Mouse (Mus musculus) layer of hippocampus, adult 18-20 months (tissue): Measurements from ENCODE around the gene Ttf1. TPM values are rescaled to one million over a fixed set of nuclear protein-coding genes. Genes with fewer than 3 reads are reported as not detected.
"Not testable (repeated sequence)": the region's sequence is repeated elsewhere in the genome, so short reads cannot be mapped to it uniquely, and the experiment has no call there.

ENCODE experiments used
- DNase-seq, 2 experiments: peaks; one replicate each; pipeline ENCODE4 v3.0.0; 2022; ENCODE audit warnings: low spot score in 2 of 2
- total RNA-seq, 2 experiments: library from RNA; stranded (reverse); gene quantifications; 2 replicates each; pipeline ENCODE4 v1.2.3; 2021

Gene Ttf1
- total RNA-seq, 2 experiments from 2014 or later, result 10.8 to 11.0 TPM

DNA sequence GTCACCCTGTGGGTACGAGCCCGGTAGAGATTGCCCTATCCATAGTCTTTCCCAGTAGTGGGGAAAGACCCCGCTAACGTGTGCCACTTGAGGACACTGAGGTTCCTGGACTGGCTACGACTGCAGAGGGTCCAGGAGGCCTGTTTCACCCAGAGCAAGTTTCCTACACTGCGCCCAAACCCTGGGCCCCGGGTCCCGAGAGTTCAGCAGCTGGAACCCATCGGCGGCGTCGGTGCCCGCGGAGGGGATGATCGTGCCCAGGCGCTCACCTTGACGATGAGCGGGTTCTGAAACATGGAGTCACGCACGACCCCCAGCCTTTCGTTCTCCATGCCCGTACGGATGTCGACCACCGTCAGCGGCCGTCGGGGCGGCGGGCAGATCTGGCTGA is 5.5 kb upstream of the Ttf1 start:
- DNase-seq, result no peak

DNA sequence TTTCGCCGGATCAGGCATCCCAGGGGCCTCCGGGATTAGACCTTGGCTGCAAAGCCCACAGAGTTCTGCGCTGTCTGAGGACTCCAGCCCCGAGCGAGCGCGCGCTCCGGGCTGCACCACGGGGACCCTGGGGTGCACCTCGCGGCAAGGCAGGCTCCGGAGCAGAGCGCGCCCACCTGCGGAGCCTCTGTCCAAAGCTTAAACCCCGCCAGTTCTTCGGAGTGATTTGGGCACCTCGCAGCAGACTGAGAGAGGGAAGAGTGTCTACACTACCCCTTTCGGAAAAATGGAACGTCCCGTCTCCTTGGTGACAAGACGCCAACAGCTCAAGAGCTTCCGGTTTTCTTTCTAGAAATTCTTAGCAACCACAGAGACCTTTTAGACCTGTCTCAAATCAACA is 5.1 kb upstream of the Ttf1 start, which contains the start of gene Cfap77:
TSS of gene Cfap77 (minus strand) at position 76 of the 400 bp plus-strand sequence.
- peak in 1 of 2 experiments; percentile 39 for DNase-seq

DNA sequence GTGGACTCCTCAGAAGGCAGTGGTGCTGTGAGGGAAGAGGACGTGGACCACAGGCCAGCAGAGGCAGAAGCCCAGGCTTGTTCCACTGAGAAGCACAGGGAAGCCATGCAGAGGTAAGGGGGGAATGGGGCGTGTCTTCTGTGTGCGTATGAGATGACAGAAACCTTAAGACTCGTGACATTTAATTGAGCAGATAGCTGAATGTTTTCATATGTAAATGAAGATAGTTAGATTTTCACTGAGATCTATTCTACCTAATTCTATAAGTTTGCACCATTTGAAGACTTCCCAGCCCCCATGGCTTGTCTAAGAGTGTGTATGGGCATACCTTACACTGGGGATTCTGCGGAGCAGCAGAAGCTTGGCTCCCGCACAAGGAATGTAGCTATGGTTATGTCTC is 5.7 kb downstream of the Ttf1 start:
- DNase-seq, result no peak

DNA sequence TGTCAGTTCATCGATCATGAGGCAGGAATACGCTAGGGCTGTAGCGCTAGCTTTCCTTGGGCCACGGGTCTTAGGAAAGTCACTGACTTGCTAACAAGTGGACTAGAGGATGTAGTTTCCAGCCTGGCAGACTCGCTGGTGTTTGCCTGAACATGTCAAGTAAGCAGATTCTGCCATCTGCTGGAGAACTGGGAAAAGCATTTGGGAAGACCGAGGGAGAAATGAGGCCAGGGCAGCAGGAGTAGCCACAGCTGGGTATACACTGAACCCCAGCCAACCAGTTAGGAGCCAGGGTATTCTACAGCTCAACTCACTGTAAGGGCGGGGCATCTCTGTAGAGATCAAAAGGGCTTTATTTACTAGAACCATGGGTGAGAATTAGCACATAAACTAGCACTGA is 6.3 kb downstream of the Ttf1 start:
- DNase-seq, result peak in 1 of 2 experiments; percentile 11

DNA sequence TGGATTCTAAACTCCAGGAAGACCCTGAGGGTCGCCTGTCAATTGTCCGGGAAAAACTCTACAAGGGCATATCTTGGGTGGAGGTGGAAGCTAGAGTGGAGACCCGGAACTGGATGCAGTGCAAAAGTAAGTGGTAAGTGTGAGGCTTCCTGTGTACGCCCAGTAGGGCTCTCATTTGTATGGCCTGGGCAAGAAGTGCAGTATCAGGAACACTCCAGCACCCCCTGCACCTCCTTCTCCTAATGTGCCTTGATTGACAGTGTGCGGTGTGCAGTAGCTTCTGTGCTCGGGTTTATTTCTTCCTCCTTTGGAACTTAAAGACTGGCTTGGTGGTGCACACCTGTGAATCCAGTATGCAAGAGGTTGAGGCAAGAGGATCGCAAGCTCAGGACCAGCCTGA is 14.6 kb downstream of the Ttf1 start:
- no peak for DNase-seq

DNA sequence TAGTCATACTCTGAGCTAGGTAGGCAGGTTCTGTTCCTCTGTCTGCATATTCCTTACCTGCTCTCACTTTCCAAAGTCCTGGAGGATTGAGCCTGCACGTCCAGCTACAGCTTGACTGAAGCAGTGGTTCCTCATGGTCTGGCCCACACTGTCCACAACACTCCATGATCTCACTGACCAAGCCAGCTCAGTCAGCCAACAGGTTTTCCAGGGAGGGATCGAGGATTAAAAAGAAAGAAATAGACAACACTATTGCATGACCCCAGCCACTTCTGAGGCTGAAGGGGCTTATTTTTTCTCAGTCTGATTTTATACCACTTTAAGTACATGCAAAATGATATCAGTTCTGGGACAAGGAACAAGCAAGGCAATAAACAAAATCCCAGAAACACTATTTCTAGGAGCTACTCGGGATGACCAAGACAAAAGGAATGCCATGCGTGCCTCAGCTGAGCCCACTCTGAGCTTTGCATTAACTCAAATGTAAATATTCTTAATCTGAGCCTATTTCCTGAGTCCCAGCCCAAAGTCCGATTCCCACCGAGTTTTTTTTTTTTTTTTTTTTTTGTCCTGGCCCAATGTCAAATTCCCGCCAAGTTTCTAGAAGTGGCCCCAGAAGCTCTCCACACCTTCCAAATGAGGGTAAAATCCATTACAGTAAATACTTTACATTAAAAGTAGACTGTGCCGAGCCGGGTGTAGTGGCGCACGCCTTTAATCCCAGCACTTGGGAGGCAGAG is 15.4 kb downstream of the Ttf1 start:
- no peak for DNase-seq

DNA sequence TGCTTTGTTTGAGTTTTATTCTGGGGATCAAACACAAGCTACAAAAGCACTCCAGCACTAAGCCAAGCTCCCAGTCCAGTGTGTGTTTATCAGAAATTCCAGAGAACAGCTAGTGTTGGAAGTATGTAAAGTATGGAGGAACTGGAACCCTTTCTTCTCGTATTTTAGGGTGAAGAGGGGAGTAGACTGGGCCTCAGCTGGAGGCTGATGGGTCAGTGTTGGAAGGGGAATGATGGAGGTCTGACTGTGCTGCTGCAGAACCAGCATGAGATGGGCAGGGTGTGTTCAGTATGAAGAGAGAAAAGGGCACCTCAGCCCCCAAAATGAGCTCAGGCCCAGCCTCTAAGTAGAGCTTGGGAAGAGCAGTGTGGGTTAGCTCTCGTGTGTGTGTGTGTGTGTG is 16.2 kb downstream of the Ttf1 start:
- DNase-seq, result no peak

DNA sequence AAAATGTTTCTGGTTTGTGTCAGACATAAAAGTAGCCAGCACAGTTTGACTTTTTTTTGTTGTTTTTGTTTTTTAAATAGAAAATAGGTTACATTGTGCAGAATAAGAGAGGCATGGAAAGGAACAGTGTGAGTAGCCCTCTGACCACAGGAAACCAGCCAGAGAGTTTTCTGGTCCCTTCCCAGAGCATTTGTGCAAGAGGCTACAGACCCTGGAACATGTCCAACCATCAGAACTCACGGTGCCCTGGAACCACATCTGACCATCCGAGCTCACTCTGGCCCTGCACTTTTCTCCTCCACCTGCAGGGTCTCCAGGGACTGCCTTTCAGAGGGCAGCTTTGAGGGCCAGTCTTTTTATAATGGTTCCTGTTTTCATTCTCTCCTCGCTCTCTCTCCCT is 21.9 kb downstream of the Ttf1 start:
- DNase-seq, result peak in 1 of 2 experiments; percentile 15

DNA sequence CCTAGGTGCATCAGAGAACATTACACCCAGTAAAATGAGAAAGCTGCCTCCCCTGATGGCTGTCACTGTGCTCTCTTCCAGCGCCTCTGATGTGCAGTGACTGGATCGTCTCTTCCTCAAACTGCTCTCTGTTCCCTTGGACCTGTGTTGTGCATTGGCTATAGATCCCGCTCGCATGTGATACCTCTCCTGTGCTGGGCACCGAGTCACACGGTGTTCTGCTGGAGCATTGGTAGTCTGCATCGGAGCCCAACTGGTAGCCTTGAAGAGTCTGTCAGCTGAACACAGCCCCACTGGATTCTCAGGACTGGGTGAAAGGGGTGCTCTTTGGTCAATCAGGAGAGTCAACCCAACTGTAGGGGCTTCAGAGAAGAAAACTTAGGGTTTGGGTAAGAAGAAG is 26.0 kb downstream of the Ttf1 start:
- DNase-seq, result no peak

DNA sequence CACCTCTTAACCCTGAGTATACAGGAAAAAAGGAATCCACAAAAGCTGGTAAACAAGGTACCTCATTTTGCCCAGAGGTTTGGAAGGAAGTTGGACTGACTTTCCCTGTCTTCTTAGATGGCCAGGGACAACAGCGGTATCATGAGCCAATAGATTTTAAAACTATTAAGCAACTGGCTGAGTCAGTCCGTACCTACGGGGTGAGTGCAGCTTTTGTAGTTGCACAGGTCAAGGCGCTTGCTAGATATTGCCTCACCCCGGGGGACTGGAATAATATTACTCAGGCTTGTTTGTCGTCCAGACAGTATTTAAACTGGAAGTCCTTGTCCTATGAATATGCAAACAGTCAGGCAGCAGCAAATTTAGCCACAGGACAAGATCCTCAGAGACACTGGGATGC is 29.2 kb downstream of the Ttf1 start:
- not testable (repeated sequence) for DNase-seq

DNA sequence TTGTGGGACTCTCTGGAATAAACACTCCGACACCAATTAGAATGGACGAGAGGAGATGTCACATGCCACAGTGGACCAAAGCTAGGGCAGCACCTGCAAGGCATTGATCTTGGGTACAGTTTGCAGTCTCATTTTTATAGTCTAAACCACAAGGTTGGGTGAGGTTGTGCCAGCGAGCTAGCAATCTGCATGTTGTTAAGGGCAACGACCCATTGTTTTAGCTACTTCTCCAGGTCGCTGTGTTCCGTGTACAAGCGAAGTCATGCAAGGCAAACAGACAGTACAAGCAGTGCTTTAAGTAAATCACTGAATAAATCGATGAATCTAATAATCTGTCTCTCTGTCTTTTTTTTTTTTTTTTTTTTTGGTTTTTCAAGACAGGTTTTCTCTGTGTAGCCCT is 35.6 kb downstream of the Ttf1 start:
- no peak for DNase-seq

DNA sequence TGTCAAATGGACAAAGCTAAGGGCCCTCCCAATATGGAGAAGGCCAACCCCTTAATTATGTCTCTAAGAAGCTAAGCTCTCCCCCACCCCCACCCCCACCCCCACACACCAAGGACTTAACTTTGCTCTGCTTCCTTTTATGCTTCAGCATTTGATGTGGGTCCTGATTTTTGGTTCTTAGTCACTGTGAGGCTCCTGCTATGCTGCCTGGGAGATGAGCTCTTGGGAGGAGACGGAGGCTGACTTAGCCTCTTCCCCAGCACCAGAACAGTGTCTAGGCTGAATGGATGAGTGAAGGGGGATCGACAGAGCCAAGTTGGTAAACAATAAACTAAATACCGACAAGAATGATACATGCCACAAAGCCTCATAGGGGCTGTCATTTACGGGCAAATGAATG is 36.7 kb downstream of the Ttf1 start:
- no peak for DNase-seq

DNA sequence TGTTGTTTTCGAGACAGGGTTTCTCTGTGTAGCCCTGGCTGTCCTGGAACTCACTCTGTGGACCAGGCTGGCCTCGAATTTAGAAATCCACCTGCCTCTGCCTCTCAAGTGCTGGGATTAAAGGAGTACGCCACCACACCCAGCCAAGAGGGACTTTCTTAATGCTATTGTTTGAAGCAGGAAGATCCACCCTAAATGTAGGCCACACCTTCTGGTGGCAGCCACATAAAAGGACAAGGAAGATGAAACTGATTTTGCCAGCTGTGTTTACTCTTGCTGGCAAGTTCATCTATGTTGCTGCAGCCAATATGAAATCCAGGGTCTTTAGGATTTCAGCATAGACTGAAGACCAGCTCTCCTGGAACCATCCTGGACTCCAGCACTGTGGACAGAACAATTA is 37.4 kb downstream of the Ttf1 start:
- no peak for DNase-seq

DNA sequence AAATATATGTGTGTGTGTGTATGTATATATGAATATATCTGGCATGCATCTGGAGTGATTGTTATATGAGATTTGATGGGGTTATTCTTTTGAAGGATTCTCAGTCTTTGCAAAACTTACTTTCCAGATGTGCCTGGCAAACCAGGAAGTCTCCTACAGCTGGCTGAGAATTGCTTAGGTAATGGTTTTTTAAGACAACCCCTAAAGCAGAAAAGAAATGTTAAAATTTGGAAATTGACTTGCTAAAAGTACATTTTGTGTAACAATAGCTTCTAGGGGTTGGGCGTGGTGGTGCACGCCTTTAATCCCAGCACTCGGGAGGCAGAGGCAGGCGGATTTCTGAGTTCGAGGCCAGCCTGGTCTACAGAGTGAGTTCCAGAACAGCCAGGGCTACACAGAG is 37.9 kb downstream of the Ttf1 start:
- DNase-seq, result not testable (repeated sequence)

DNA sequence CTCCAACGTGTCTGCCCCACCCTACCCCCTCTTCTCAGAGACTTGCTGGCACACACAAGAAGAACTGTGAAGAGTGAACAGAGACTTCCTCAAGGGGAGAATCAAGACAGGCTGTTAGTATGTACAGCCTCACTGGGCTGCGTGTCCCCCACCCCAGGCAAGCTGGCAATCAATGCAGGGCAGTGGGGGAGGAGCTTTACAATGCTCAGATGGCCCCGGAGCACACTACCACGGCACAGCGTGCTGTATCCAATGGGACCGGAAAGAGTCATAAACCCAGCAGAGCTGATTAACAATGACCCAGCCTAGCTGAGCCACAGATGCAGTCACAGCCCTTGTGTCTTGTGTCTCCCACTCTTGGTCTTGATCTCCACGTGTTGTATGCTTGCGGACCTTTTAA is 38.7 kb downstream of the Ttf1 start:
- no peak for DNase-seq

DNA sequence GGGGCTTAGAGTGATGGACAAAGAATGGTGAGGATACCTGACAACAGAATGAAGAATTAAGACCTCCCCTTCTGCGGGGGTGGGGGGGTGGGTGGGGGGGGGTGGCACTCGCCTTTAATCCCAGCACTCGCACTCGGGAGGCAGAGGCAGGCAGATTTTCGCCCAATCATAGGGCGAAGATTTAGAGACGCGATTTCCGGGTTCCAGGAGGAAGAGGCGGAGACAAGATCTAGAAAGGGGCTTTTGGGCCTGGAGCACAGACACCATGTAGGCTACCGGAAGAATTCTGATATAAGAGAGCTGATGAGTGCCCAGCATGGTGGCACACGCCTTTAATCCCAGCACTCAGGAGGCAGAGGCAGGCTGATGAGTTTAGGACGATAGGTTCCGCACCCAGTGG is 39.6 kb downstream of the Ttf1 start:
- DNase-seq, result no peak

DNA sequence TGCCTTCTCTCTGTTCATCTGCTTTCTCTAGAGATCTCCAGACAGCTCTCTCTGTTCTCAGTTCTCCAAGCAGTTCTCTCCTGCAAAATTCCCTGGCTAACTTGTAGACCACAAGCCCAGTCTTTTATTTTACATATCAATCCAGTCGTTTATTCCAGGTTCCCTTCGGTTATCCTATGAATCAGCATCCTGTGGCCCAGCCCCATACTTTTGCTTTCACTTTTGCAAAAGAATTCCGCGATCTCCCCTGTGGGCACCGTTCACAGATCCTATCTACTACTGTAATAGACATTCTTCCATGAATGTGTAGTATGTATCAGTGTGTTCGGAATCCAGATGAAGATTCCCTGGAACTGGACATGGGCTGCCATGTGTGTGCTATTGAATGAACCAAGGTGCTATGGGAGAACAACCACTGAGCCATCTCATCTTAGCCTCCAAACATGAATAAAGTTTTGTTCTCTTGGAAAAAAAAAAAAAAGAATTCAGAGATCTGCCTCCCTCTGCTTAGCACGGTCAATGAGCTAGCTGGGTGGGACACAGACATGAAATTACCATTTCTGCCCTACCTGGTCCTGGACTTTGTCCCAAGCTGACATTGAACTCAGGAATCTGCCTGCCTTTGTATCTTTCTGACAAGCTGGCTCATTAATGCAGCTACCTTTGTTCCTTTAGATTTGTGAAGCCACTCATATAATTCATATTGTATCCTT is 40.9 kb downstream of the Ttf1 start:
- DNase-seq, result no peak

DNA sequence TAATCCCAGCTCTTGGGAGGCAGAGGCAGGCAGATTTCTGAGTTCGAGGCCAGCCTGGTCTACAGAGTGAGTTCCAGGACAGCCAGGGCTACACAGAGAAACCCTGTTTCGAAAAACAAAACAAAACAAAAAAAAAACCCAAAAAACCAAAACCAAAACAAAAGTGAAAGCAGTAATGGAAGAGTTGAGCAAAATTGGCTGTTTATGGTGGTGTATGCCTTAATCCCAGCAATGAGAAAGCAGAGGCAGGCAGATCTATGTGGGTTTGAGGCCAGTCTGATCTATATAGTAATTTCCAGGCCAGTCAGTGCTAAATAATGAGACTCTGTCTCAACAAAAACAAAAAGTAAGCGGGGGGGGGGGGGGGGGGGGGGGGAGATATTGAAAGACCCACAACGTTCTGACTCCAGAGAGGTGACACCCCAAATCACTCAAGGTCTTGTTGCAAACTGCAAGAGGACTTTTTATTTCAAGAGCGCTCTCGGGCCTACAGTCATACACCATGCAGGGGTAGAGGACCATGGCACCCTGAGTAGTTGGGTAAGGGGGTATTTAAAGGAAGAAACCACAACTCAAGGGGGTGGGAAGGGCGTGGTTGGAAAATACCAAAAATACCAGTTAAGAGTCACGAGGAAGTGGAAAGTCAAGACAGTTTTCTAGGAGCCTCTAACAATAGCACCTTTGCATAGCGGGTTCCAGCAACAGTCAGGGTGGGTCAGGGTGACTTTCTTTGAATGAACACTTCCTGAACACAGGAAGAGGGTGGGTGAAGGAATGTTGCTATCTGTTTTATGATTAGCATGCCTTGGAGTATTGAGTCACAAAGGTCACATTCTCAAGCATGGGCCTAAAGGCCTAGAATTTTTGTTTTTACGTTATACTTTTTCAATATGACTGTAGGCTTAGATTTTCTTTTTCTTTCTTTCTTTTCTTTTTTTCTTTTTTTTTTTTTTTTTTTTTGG is 42.6 kb downstream of the Ttf1 start:
- not testable (repeated sequence) for DNase-seq

DNA sequence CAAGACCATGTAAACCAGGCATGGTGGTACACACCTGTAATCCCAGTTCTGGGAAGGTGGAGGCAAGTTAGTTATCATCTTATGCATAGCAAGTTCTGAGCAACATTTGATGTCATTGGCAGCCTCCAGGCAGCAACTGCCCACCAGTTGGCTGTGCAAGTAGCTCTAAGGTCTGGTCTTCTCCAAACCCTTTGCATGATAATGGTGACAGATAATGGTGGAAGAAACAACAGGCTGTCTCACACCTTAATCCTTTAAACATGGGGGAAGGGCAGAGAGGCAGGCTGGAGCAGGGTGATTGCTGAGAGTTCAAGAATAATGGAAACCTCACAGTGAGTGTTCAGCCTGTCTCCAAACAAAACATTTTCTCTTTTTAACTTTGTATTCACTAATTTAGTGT is 60.9 kb downstream of the Ttf1 start:
- DNase-seq, result no peak

DNA sequence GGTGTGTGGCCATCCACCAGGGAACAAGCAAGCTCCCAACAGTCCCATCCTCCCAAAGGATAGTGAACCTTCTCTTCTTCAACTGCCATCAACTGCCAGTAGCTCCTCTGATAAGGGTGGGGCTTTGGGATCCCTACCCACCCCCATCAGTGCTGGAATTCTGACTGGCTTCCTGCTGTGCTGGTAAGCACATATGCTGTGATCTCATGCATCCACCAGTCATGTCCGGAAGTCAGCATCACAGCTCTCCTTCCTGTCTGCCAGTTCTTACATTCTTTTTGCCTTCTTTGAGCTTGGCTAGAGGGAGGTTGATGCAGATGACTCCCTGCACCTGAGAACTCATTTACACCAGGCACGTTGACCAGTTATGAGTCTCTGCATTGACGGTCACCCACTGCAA is 62.4 kb downstream of the Ttf1 start:
- no peak for DNase-seq

DNA sequence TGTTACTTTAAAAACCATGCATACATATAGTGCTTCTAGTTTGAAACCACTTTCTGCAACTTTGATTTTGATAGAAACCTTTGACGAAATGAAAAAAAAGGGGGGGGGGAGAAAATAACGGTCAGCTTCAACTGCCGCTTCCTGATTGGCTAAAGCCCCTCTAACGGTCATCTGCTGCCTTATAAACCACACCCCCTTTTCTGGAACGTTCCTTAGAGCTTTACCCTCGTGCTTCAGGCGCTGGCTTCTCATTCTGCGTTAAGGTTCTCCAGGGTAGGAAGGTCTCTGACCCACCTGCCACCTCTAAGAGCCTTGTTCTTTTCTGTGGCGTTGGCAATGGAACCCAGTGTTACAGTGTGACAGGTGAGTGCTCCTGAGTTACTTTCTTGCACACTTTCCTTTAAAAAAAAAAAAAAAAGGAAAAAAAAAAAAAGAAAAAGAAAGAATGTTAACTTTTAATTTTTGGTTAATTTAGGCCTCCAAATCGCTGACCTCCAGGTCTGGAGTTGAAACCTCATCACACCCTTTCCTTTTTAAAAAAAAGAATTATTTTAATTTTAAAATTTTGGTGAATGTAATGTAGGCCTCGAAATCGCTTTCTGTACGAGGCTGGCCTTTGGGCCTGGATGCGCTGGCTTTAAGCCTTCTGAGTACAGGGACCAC is 64.0 kb downstream of the Ttf1 start, which contains the start of gene Setx:
TSS of gene Setx (plus strand) at position 275 of the 663 bp plus-strand sequence.
- no peak for DNase-seq
